Mouse (Mus musculus) liver, adult 2 months (tissue): ENCODE results near the gene Gtf2h4.

ENCODE experiments used
- CTCF ChIP-seq: fragments of 200-500 bp; IDR thresholded peaks from 2 replicates; pipeline ENCODE4 v1.5.1; 2011; ENCODE audit warnings: low read depth, low read length, control low read depth
- POLR2A ChIP-seq: fragments of 200-500 bp; IDR thresholded peaks from 2 replicates; pipeline ENCODE4 v1.6.1; 2011; ENCODE audit warnings: low read length, control low read depth; ENCODE audit not compliant: insufficient read depth; ENCODE audit errors: extremely low read depth

DNA sequence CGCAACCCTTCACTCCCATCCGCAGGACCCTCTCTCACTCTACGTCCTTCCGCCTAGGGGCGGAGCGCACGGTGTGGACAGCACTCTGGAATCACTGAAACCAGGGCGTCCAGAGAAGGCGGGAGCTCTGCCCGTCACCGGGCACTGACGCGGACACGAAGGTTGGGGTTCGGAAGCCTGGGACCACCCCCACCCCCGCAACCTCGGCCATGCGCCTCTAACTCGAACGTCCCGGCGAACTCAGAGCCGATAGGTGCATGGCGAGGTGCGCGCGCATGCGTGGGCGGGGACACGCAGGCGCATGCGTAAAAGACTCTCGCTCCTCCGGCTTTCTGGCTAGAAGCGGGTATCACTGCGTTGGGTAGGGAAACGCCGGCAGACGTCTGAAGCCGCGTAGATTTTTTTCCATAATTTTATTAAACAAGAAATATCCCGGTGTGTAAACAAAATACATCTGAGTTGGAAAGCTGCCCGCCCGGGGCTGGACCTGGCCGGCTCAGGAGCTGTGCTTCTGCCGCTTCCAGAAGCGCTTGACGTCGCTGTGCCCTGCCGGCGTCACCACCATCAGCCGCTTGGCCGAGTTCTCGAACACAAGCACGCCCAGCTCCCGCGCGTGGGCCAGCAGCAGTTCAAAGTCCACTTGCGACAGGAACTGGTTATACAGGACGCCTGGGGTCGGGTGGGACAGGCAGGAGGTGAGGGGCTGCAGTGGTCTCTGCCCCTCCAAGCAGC is 6.0 kb downstream of the Gtf2h4 start, which contains the start of gene Vars2:
- no peak; the same call in 1 of the 2 replicates for TF ChIP-seq CTCF
- TF ChIP-seq POLR2A: peak; percentile 84
